Mouse (Mus musculus): ENCODE data around the gene Slc12a5. TPM values are rescaled to one million over a fixed set of nuclear protein-coding genes. Genes with fewer than 3 reads are reported as not detected.

Slc12a5 gene
- total RNA-seq, 2 experiments from 2014 or later: 0.65 to 0.81 TPM

- intact Hi-C loops (cut with DNase I): no loop called here
- DNase-seq (ENCODE audit: low spot score): no peak
Measured at GRCm38 (mm10) chr2:164942692-164943290, 17.8 kb upstream of the Slc12a5 start.

GRCm38 (mm10) chr2:164947506-164947905 lies 13.1 kb upstream of the Slc12a5 start:
- no peak for DNase-seq (ENCODE audit: low spot score)
- intact Hi-C loops (cut with DNase I): no loop called here

DNA sequence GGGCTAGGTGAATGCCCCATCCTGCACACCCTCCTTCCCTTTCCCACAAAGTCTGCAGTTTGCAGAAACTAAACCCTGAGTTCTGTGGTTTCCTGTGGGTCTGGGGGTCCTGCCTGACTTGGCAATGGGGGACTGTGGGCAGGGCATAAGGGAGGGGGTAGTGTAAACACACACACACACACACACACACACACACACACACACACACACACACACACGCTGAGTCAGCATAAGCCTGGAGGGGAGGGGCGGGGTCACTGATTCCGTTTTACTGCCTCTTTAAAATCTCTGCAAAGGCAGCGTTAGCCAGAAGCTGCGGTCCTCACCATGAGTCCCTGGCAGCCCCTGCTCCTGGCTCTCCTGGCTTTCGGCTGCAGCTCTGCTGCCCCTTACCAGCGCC lies 12.7 kb upstream of the Slc12a5 start:
- no peak for DNase-seq (ENCODE audit: low spot score)
- intact Hi-C loops (cut with DNase I): no loop called here

- DNase-seq (ENCODE audit: low spot score): no peak
- intact Hi-C loops (cut with DNase I): no loop called here
Measured at GRCm38 (mm10) chr2:164948962-164949361, 11.6 kb upstream of the Slc12a5 start.

DNA sequence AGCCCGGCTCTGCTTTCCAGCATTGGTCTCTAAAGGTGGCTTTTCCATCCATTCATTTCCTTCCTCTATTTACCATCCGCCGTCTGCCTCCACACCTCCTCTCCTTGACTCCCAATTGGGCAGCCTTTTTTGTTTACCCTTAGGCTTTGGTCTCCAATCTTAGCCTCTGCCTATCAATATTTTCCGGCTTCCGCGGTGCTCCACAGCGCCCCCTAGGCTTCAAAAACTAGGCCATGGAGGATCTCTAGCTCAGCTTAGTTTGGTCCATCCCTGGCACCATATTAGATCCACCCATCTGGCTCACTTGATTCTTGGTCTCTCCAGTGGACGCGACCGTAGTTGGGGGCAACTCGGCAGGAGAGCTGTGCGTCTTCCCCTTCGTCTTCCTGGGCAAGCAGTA lies 10.1 kb upstream of the Slc12a5 start:
- no peak for DNase-seq (ENCODE audit: low spot score)
- intact Hi-C loops (cut with DNase I): loop anchor here (10.0 kb wide), 1 partner anchor 324 kb away; no protein-coding TSS in a partner anchor

DNA sequence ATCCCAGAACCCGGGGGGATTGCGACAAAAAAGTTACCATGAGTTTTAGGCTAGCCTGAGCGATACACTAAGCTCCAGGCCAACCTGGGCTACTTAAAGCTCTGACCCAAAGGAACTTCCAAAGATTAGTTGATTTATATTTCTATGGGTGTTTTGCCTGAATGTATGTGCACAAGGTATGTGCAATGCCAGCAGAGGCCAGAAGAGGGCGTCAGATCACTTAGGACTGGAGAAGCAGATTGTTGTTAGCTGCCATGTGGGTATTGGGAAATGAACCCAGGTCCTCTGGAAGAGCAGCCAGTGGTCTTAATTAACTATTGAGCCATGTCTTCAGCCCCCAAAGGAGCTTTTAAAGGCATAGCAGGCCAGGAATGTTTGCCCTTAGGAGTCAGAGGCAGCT lies 8.9 kb upstream of the Slc12a5 start:
- intact Hi-C loops (cut with DNase I): loop anchor here (2.0 to 10.0 kb wide), 2 partner anchors 81 to 323 kb away; no protein-coding TSS in a partner anchor

DNA sequence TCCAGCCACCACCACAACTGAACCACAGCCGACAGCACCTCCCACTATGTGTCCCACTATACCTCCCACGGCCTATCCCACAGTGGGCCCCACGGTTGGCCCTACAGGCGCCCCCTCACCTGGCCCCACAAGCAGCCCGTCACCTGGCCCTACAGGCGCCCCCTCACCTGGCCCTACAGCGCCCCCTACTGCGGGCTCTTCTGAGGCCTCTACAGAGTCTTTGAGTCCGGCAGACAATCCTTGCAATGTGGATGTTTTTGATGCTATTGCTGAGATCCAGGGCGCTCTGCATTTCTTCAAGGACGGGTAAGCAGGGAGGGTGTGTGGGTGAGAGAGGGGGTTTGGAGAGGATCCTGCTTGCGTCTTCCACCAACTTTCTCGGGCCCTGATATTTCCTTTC lies 8.2 kb upstream of the Slc12a5 start:
- DNase-seq (ENCODE audit: low spot score): no peak
- intact Hi-C loops (cut with DNase I): loop anchor here (2.0 to 10.0 kb wide), 2 partner anchors 80 to 322 kb away; no protein-coding TSS in a partner anchor

More for the DNA sequence above, 8.9 kb upstream of the Slc12a5 start:
- DNase-seq (ENCODE audit: low spot score): no peak

DNA sequence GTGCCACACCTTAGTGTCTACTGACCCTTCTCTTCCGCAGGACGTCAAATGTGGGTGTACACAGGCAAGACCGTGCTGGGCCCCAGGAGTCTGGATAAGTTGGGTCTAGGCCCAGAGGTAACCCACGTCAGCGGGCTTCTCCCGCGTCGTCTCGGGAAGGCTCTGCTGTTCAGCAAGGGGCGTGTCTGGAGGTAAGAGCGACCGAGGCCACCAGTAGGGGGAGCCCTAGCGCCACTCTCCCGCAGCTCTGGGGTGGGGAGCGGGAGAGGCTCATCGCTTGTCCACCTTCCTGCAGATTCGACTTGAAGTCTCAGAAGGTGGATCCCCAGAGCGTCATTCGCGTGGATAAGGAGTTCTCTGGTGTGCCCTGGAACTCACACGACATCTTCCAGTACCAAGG lies 7.4 kb upstream of the Slc12a5 start:
- intact Hi-C loops (cut with DNase I): loop anchor here (2.0 to 10.0 kb wide), 2 partner anchors 80 to 322 kb away; no protein-coding TSS in a partner anchor
- no peak for DNase-seq (ENCODE audit: low spot score)

DNA sequence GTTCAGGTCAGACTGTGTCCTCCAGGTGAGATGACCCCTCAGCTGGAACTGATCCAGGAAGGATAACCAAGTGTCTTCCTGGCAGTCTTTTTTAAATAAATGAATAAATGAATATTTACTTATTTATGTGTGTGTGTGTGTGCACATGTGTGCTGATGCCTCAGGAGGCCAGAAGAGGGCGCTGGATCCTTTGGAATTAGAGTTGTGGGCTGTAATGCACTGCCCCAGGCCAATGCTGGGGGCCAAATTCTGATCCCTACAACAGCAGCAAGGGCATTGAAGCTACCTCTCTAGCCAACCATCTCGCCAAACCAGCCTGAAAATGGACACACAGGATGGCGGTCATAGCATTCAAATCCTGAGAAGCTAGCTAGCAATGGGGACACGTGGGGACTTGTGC lies 4.9 kb upstream of the Slc12a5 start:
- DNase-seq (ENCODE audit: low spot score): no peak
- intact Hi-C loops (cut with DNase I): loop anchor here (10.0 kb wide), 1 partner anchor 319 kb away; no protein-coding TSS in a partner anchor

- DNase-seq (ENCODE audit: low spot score): no peak
- intact Hi-C loops (cut with DNase I): loop anchor here (10.0 kb wide), 1 partner anchor 319 kb away; no protein-coding TSS in a partner anchor
Measured at GRCm38 (mm10) chr2:164956195-164956594, 4.4 kb upstream of the Slc12a5 start.

GRCm38 (mm10) chr2:164957548-164958315 lies 2.9 kb upstream of the Slc12a5 start:
- no peak for DNase-seq (ENCODE audit: low spot score)
- intact Hi-C loops (cut with DNase I): loop anchor here (10.0 kb wide), 1 partner anchor 317 kb away; no protein-coding TSS in a partner anchor

DNA sequence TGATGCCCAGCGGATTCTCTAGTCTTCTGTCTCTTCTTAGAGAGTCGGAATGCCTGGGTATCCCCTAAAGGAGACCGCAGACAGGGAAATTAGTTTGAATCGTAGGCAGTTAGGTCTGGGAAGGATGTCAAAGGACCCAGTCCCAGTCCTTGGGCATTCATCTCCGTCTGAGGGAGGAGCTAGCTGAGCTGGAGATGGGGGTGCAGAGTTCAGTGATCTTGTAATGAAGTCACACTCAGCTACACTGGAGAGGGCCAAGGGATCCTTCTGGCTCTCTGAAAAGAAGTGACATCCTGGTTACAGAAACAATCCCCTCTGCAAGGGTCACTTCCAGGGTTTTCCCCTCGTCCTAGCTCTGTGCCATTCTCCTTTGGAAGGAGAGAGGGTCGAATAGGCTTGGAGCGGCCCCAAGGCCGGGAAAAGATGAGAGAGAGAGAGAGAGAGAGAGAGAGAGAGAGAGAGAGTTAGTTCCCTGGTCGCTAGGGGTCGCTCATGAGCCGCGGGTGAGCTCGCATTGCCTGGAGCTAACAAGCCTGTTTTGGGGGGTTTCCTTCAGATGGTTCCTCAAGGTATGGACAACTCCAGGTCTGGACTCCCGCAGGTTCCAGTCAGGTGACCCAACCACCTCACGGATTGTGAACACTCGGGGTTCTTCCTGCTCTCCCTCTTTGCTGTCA lies 1.0 kb downstream of the Slc12a5 start:
- intact Hi-C loops (cut with DNase I): loop anchor here (2.0 to 10.0 kb wide), 4 partner anchors 71 to 403 kb away; partner anchors contain the start of gene Zfp663
- no peak for DNase-seq (ENCODE audit: low spot score)

DNA sequence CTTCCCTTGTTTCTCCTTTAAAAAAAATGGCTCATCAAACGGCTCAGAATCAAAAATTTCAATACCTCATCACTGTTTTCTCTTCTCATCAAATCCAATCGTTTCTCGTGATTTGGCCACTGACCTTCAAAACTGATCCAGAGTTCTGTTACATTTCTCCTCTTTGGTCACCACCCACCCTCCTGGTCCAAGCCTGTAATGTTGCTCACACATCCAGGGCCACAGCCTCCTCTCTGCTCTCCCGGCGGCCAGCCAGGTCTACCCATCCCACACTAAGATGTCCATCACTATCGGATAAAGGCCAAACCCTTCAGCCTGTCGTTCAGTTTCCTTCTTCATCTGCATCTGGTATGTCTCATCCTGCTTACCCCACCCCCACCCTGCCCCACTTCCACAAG lies 1.6 kb downstream of the Slc12a5 start:
- intact Hi-C loops (cut with DNase I): loop anchor here (5.0 to 10.0 kb wide), 2 partner anchors 110 to 403 kb away; partner anchors contain the start of gene Zfp663
- no peak for DNase-seq (ENCODE audit: low spot score)

- intact Hi-C loops (cut with DNase I): loop anchor here (5.0 to 10.0 kb wide), 2 partner anchors 108 to 400 kb away; partner anchors contain the start of gene Zfp663
- DNase-seq (ENCODE audit: low spot score): no peak
Measured at GRCm38 (mm10) chr2:164964242-164964894, 3.8 kb downstream of the Slc12a5 start.

GRCm38 (mm10) chr2:164964981-164965380 lies 4.4 kb downstream of the Slc12a5 start:
- intact Hi-C loops (cut with DNase I): loop anchor here (5.0 to 10.0 kb wide), 2 partner anchors 107 to 400 kb away; partner anchors contain the start of gene Zfp663
- DNase-seq (ENCODE audit: low spot score): no peak

DNA sequence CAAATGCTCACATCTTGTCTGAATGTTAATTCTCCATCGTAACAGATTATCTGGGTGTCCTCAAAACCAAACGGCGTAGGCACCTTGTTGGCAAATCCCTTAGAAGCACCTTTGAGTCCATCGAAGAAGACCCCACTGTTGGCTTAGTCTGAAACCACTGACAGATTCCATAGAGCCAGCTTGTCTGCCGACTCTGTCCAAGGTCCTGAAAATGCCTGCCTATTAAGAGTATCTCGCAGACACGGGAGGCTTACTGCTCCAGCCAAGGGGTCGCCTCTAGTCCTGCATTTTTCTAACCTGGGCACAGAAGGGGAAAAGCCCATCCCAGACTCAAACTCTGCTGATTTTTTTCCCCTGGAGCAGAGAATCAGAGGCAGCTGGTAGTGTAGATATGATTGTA lies 5.8 kb downstream of the Slc12a5 start:
- no peak for DNase-seq (ENCODE audit: low spot score)
- intact Hi-C loops (cut with DNase I): loop anchor here (10.0 kb wide), 1 partner anchor 398 kb away; the partner anchor contains the start of gene Zfp663

- no peak for DNase-seq (ENCODE audit: low spot score)
- intact Hi-C loops (cut with DNase I): loop anchor here (10.0 kb wide), 1 partner anchor 398 kb away; the partner anchor contains the start of gene Zfp663
Measured at GRCm38 (mm10) chr2:164967193-164967592, 6.6 kb downstream of the Slc12a5 start.

GRCm38 (mm10) chr2:164967761-164968440 lies 7.3 kb downstream of the Slc12a5 start:
- intact Hi-C loops (cut with DNase I): loop anchor here (10.0 kb wide), 1 partner anchor 397 kb away; the partner anchor contains the start of gene Zfp663

DNA sequence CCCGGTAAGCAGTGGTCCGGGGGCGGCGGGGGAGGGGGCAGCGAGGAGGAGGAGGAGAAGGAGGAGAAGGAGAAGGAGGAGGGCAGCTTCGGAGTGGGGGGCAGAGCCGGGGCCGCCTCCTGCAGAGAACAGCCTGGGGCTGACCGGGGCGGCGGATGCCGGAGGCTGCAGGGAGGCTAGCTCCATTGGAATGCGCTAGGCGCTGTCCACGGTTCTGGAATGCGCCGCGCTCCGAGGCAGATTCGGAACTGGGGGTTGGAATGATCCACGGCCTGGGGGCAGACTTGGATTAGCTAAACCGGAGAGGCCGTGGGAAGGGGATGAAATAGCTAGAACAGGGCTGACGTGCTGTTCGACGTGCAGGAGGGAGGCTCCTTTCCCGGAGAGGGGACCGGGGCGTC lies 7.8 kb downstream of the Slc12a5 start:
- intact Hi-C loops (cut with DNase I): loop anchor here (10.0 kb wide), 1 partner anchor 396 kb away; the partner anchor contains the start of gene Zfp663
- peak; percentile 11 for DNase-seq (ENCODE audit: low spot score)

More at GRCm38 (mm10) chr2:164967761-164968440, 7.3 kb downstream of the Slc12a5 start:
- no peak for DNase-seq (ENCODE audit: low spot score)

Data from heart, postnatal 25 days (tissue).